Mouse (Mus musculus) frontal cortex, adult 2 months (tissue): ENCODE data around the gene Usp48. TPM values are rescaled to one million over a fixed set of nuclear protein-coding genes. Genes with fewer than 3 reads are reported as not detected.

Experiments
- polyA plus RNA-seq: library from polyadenylated mRNA; depleted of rRNA; stranded (reverse); fragments of >200 nt; gene quantifications from 2 replicates; pipeline ENCODE4 v1.2.3, GENCODE M21; 2012; rRNA removed

The Usp48 gene
- polyA plus RNA-seq, 1 experiment = 180 TPM

Other genes with a start within 250 kb of the Usp48 start
- 419 and 422 TPM in 2 replicates for gene Cdc42, start 236.0 kb upstream of the Usp48 start, polyA plus RNA-seq
- not detected in 2 replicates for gene Cela3a, start 184.0 kb upstream of the Usp48 start, polyA plus RNA-seq
- gene Cela3b, start 163.2 kb upstream of the Usp48 start, polyA plus RNA-seq = 0.15 TPM in 1 of 2 replicates, not detected in the other
- not detected in 2 replicates for gene 1700013G24Rik, start 140.5 kb upstream of the Usp48 start, polyA plus RNA-seq
- 3.5 and 4.0 TPM in 2 replicates for gene Hspg2, start 125.0 kb upstream of the Usp48 start, polyA plus RNA-seq
- gene Ldlrad2, start 19.2 kb upstream of the Usp48 start, polyA plus RNA-seq = not detected in 2 replicates
- gene Rap1gap, start 71.0 kb downstream of the Usp48 start, polyA plus RNA-seq = 265 and 280 TPM in 2 replicates
- 12.3 and 13.5 TPM in 2 replicates for gene Alpl, start 202.6 kb downstream of the Usp48 start, polyA plus RNA-seq